Mouse (Mus musculus): ENCODE data around the gene Jade3. TPM values are rescaled to one million over a fixed set of nuclear protein-coding genes. Genes with fewer than 3 reads are reported as not detected.

The Jade3 gene
- polyA plus RNA-seq, 1 experiment = 4.0 TPM

DNA sequence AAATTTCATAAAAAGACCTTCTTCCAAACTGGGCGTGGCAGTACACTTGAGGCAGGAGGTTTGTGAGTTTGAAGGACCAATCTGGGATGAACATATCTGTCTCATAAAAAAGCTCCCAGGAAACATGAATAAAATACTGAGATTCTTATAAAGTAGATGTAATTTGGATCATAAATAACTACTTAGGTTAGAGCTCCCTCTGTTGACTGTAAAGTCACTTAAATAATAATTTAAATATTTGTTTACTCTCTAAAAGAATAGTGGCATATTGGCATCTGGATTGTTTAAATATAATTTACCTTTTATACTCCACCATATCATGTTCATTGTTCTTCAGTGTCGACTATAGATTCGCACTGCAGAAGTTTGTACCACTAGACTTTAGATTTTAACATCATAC is 72.2 kb downstream of the Jade3 start:
- TF ChIP-seq CTCF (IDR thresholded peaks at IDR 0.05; ENCODE audit: control insufficient read depth, insufficient read depth, low read length) (no peak), POLR2A (IDR thresholded peaks at IDR 0.05; ENCODE audit: borderline replicate concordance, control insufficient read depth, low read depth, low read length) (no peak)
- WGBS = 81% methylated on average over 3 of the region's 3 CpGs

GRCm38 (mm10) chrX:20520290-20520939 is 94.9 kb downstream of the Jade3 start:
- no peak overlapping the region for H3K4me3 ChIP-seq (replicated peaks; ENCODE audit: control insufficient read depth, low read depth, low read length)
- no peaks in the 10 kb centered on the region for H3K4me1 ChIP-seq (ENCODE audit: control insufficient read depth, insufficient read depth, low read length)
- H3K27ac ChIP-seq (ENCODE audit: control insufficient read depth, insufficient read depth, low read depth, low read length, poor library complexity) = no peak overlapping the region
- TF ChIP-seq CTCF (IDR thresholded peaks at IDR 0.05; ENCODE audit: control insufficient read depth, insufficient read depth, low read length) = no peak
- no peak for TF ChIP-seq POLR2A (IDR thresholded peaks at IDR 0.05; ENCODE audit: borderline replicate concordance, control insufficient read depth, low read depth, low read length)
- WGBS = 77% methylated on average over 7 of the region's 7 CpGs

More for the DNA sequence above, 72.2 kb downstream of the Jade3 start:
- Histone ChIP-seq H3K4me3 (replicated peaks; ENCODE audit: control insufficient read depth, low read depth, low read length) (no peak overlapping the region), H3K4me1 (ENCODE audit: control insufficient read depth, insufficient read depth, low read length) (no peaks in the 10 kb centered on the region), H3K27ac (ENCODE audit: control insufficient read depth, insufficient read depth, low read depth, low read length, poor library complexity) (no peak overlapping the region)

GRCm38 (mm10) chrX:20521578-20521977 is 96.1 kb downstream of the Jade3 start:
- TF ChIP-seq CTCF (IDR thresholded peaks at IDR 0.05; ENCODE audit: control insufficient read depth, insufficient read depth, low read length) (no peak), POLR2A (IDR thresholded peaks at IDR 0.05; ENCODE audit: borderline replicate concordance, control insufficient read depth, low read depth, low read length) (no peak)
- H3K4me1 ChIP-seq (ENCODE audit: control insufficient read depth, insufficient read depth, low read length) = no peaks in the 10 kb centered on the region
- no peak overlapping the region for H3K27ac ChIP-seq (ENCODE audit: control insufficient read depth, insufficient read depth, low read depth, low read length, poor library complexity)
- H3K4me3 ChIP-seq (replicated peaks; ENCODE audit: control insufficient read depth, low read depth, low read length) = no peak overlapping the region

DNA sequence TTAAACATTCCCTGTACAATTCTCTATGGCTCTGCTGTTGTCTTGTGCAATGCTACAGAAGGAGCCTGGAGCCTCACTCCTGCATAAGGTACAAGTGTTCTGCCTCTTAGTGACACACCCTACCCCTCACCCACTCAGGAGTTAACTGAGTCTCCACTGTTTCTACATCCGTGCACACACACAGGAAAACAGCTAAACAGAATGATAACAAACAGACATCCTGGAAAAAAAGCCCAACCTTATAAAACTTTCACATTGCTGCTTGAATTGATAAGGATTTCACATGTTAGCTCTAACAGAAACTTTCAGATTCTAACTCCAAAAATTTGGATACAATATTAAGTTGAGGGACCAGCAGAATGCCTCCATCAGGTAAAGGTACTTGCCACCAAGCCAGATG is 107.1 kb downstream of the Jade3 start:
- TF ChIP-seq POLR2A (IDR thresholded peaks at IDR 0.05; ENCODE audit: borderline replicate concordance, control insufficient read depth, low read depth, low read length) (no peak), CTCF (IDR thresholded peaks at IDR 0.05; ENCODE audit: control insufficient read depth, insufficient read depth, low read length) (no peak)
- no peaks in the 10 kb centered on the region for H3K4me1 ChIP-seq (ENCODE audit: control insufficient read depth, insufficient read depth, low read length)
- no peak overlapping the region for H3K4me3 ChIP-seq (replicated peaks; ENCODE audit: control insufficient read depth, low read depth, low read length)
- no peak overlapping the region for H3K27ac ChIP-seq (ENCODE audit: control insufficient read depth, insufficient read depth, low read depth, low read length, poor library complexity)
- WGBS = 56% methylated on average over 1 of the region's 1 CpGs

DNA sequence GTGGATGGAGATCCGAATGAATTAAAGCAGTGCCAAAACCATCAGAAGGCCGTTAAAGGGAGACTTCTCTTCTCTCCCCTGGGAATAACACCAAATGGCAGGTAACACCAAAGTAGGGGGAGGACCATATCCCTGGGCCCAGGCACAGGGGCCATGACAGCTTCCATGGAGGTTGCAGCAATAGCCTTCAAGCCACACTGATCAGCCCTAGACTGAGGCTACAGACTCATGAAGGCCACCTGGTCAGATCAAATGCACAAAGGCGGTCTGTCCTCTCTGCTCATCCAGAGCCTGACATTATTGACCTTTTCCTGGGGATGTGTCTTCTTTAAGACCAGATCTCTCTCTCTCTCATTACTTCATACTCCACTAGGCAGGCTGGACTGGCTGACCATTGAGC is 118.4 kb downstream of the Jade3 start:
- H3K27ac ChIP-seq (ENCODE audit: control insufficient read depth, insufficient read depth, low read depth, low read length, poor library complexity) = no peak overlapping the region
- TF ChIP-seq CTCF (IDR thresholded peaks at IDR 0.05; ENCODE audit: control insufficient read depth, insufficient read depth, low read length) = no peak
- no peak for TF ChIP-seq POLR2A (IDR thresholded peaks at IDR 0.05; ENCODE audit: borderline replicate concordance, control insufficient read depth, low read depth, low read length)
- H3K4me1 ChIP-seq (ENCODE audit: control insufficient read depth, insufficient read depth, low read length) = no peaks in the 10 kb centered on the region
- H3K4me3 ChIP-seq (replicated peaks; ENCODE audit: control insufficient read depth, low read depth, low read length) = no peak overlapping the region
- WGBS = 75% methylated on average over 3 of the region's 3 CpGs

GRCm38 (mm10) chrX:20547609-20548008 is 122.1 kb downstream of the Jade3 start:
- TF ChIP-seq CTCF (IDR thresholded peaks at IDR 0.05; ENCODE audit: control insufficient read depth, insufficient read depth, low read length) (no peak), POLR2A (IDR thresholded peaks at IDR 0.05; ENCODE audit: borderline replicate concordance, control insufficient read depth, low read depth, low read length) (no peak)
- H3K27ac ChIP-seq (ENCODE audit: control insufficient read depth, insufficient read depth, low read depth, low read length, poor library complexity) = no peak overlapping the region
- H3K4me1 ChIP-seq (ENCODE audit: control insufficient read depth, insufficient read depth, low read length) = no peaks in the 10 kb centered on the region
- WGBS = 44% methylated on average over 5 of the region's 5 CpGs
- no peak overlapping the region for H3K4me3 ChIP-seq (replicated peaks; ENCODE audit: control insufficient read depth, low read depth, low read length)

DNA sequence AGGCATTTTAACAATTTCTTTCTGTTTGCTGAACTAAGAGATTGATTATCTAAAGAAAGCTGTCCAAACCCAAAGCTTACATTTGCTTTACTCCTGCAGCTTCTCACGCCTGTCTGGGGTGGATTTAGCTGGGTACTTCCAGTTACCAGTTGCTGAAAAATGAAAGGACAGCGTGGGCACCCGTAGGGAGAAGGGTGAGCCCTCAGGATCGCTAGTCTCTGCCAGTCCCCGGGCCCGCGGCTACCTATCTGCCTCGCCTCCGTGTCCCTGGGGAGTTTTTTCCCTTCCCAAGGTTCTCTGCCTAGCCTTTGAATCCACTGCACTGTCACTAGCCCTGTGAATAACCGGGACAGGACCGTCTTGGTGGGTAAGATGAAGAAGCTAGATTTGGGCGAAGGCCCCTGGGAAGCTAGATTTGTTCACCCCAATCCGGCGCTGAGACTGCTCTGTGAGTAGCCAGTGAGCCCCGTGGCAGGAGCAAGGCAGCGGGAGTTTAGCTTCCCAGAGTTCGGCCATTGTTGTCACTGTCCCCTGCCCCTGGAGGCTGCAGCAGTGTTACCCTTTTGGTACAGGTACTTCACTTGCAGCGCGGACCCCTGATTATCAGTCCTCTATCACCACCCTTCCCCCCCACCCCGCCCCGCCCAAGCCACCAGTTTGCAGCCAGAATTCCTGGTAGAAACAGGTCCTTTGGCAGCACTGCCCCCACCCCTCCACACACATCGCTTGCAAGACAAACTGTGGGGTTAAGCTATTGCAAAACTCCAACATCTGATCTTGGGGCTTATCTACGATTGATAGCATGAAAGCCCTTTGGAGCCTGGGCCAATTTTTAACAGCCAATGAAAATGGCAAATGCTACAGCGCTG is 122.8 kb downstream of the Jade3 start:
- H3K4me1 ChIP-seq (ENCODE audit: control insufficient read depth, insufficient read depth, low read length) = no peaks in the 10 kb centered on the region
- H3K4me3 ChIP-seq (replicated peaks; ENCODE audit: control insufficient read depth, low read depth, low read length) = no peak overlapping the region
- no peak overlapping the region for H3K27ac ChIP-seq (ENCODE audit: control insufficient read depth, insufficient read depth, low read depth, low read length, poor library complexity)
- TF ChIP-seq POLR2A (IDR thresholded peaks at IDR 0.05; ENCODE audit: borderline replicate concordance, control insufficient read depth, low read depth, low read length) (no peak), CTCF (IDR thresholded peaks at IDR 0.05; ENCODE audit: control insufficient read depth, insufficient read depth, low read length) (no peak)
- 15% methylated on average over 24 of the region's 24 CpGs for WGBS

DNA sequence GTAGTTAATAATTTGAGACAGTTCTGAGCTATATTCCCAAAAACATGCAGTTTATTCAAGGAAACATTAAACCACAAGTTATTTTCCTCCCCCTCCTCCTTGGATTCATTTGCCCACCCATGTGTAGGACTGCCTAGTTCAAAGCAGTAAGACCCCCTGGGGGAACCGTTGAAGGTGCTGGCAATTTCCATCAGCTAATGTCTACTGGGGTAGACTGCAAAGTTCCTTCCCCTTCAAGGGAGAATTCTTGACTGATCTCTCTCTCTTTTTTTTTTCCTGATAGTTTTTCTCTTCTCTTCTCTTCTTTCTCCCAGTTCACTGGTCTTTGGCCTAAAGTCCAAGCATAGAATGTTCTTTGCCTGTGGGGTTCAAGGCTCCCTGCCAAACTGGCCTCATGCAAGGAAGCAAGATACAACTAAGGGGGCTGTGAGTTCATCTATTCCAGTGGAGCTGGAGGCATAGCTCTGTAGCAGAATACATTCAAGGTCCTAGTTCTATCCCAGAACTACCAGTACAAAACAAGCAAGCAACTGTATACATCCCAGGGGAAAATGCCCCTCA is 123.5 kb downstream of the Jade3 start:
- Histone ChIP-seq H3K27ac (ENCODE audit: control insufficient read depth, insufficient read depth, low read depth, low read length, poor library complexity) (no peak overlapping the region), H3K4me1 (ENCODE audit: control insufficient read depth, insufficient read depth, low read length) (no peaks in the 10 kb centered on the region), H3K4me3 (replicated peaks; ENCODE audit: control insufficient read depth, low read depth, low read length) (no peak overlapping the region)
- WGBS = 17% methylated on average over 1 of the region's 1 CpGs
- TF ChIP-seq CTCF (IDR thresholded peaks at IDR 0.05; ENCODE audit: control insufficient read depth, insufficient read depth, low read length) (no peak), POLR2A (IDR thresholded peaks at IDR 0.05; ENCODE audit: borderline replicate concordance, control insufficient read depth, low read depth, low read length) (no peak)
